Mouse (Mus musculus) MEL (cell line): ENCODE data around the gene Prc1. TPM values are rescaled to one million over a fixed set of nuclear protein-coding genes. Genes with fewer than 3 reads are reported as not detected.

ENCODE experiments used
- DNase-seq: peaks from one replicate; pipeline ENCODE4 v3.0.0; 2011; ENCODE audit warnings: low read depth, low spot score
- H3K27ac ChIP-seq: 2 replicates; pipeline ENCODE4 v1.5.1; 2012; ENCODE audit warnings: low read depth, mild to moderate bottlenecking, control low read depth, low read length, moderate library complexity; ENCODE audit not compliant: control insufficient read depth
- H3K27me3 ChIP-seq, 2 experiments: fragments of 150-350 bp in 1 of 2; sonication (generic) in 1 of 2; 2 replicates each; pipeline ENCODE4 v1.6.1; 2012; ENCODE audit warnings: low read length in 2 of 2, mild to moderate bottlenecking in 2 of 2, improper control_type of control experiment in 1 of 2, moderate library complexity in 1 of 2; ENCODE audit not compliant: insufficient read depth in 2 of 2, control insufficient read depth in 1 of 2
- H3K36me3 ChIP-seq, 2 experiments: 2 replicates each; pipeline ENCODE4 v1.6.1; 2012 to 2014; ENCODE audit warnings: low read length in 2 of 2, improper control_type of control experiment in 1 of 2, inconsistent platforms in 1 of 2, mild to moderate bottlenecking in 1 of 2; ENCODE audit not compliant: insufficient read depth in 2 of 2, control insufficient read depth in 1 of 2
- H3K4me1 ChIP-seq, 2 experiments: fragments of 150-350 bp in 1 of 2; sonication (generic) in 1 of 2; 2 replicates each; pipeline ENCODE4 v1.6.1; 2012; ENCODE audit warnings: low read length in 2 of 2, improper control_type of control experiment in 1 of 2, mild to moderate bottlenecking in 1 of 2; ENCODE audit not compliant: insufficient read depth in 2 of 2, control insufficient read depth in 1 of 2
- H3K4me3 ChIP-seq, 2 experiments: fragments of 150-350 bp in 1 of 2; sonication (generic) in 1 of 2; 2 replicates each; pipeline ENCODE4 v1.5.1; 2012; ENCODE audit warnings: low read depth in 2 of 2, low read length in 2 of 2, mild to moderate bottlenecking in 2 of 2, moderate library complexity in 2 of 2, control low read depth in 1 of 2, improper control_type of control experiment in 1 of 2; ENCODE audit not compliant: control insufficient read depth in 1 of 2, insufficient read depth in 1 of 2
- H3K79me2 ChIP-seq: 2 replicates; pipeline ENCODE4 v1.6.1; 2012; ENCODE audit warnings: mild to moderate bottlenecking, low read length, moderate library complexity; ENCODE audit not compliant: control insufficient read depth, poor library complexity, insufficient read depth
- H3K9ac ChIP-seq: 2 replicates; pipeline ENCODE4 v1.6.1; 2012; ENCODE audit warnings: low read depth, mild to moderate bottlenecking, control low read depth, low read length, moderate library complexity; ENCODE audit not compliant: control insufficient read depth, poor library complexity, severe bottlenecking
- H3K9me3 ChIP-seq: fragments of 150-350 bp; sonication (generic); replicated peaks from 2 replicates; pipeline ENCODE4 v1.6.1; 2012; ENCODE audit warnings: mild to moderate bottlenecking, low read length, improper control_type of control experiment, moderate library complexity; ENCODE audit not compliant: insufficient read depth
- BHLHE40 ChIP-seq: IDR thresholded peaks from 2 replicates; pipeline ENCODE4 v1.6.1; 2012; ENCODE audit warnings: low read depth, mild to moderate bottlenecking, inconsistent platforms, low read length, improper control_type of control experiment, borderline replicate concordance
- CHD1 ChIP-seq: IDR thresholded peaks from 2 replicates; pipeline ENCODE4 v1.6.1; 2012; ENCODE audit warnings: low read depth, mild to moderate bottlenecking, inconsistent platforms, low read length, improper control_type of control experiment
- CHD2 ChIP-seq: IDR thresholded peaks from 2 replicates; pipeline ENCODE4 v1.6.1; 2011; ENCODE audit warnings: low read length, improper control_type of control experiment
- CTCF ChIP-seq, 3 experiments: IDR thresholded peaks in 2 of 3; conservative IDR thresholded peaks in 1 of 3; 2 replicates each; pipeline ENCODE4 v1.5.1; 2011 to 2012; ENCODE audit warnings: low read length in 3 of 3, low read depth in 2 of 3, mild to moderate bottlenecking in 2 of 3, improper control_type of control experiment in 1 of 3, inconsistent platforms in 1 of 3, mixed read lengths in 1 of 3, moderate library complexity in 1 of 3; ENCODE audit not compliant: control insufficient read depth in 1 of 3, insufficient read depth in 1 of 3, poor library complexity in 1 of 3, severe bottlenecking in 1 of 3
- E2F4 ChIP-seq: IDR thresholded peaks from 2 replicates; pipeline ENCODE4 v1.6.1; 2011; ENCODE audit warnings: low read depth, low read length, improper control_type of control experiment, borderline replicate concordance
- ELF1 ChIP-seq: IDR thresholded peaks from 2 replicates; pipeline ENCODE4 v1.6.1; 2014; ENCODE audit warnings: low read depth, mild to moderate bottlenecking, inconsistent platforms, low read length, improper control_type of control experiment, moderate library complexity
- EP300 ChIP-seq, 2 experiments: IDR thresholded peaks; 2 replicates each; pipeline ENCODE4 v1.6.1; 2011; ENCODE audit warnings: improper control_type of control experiment in 2 of 2, low read length in 2 of 2, low read depth in 1 of 2, mild to moderate bottlenecking in 1 of 2
- ETS1 ChIP-seq: IDR thresholded peaks from 2 replicates; pipeline ENCODE4 v1.6.1; 2012; ENCODE audit warnings: low read depth, mild to moderate bottlenecking, inconsistent platforms, low read length, improper control_type of control experiment, moderate library complexity
- GABPA ChIP-seq: IDR thresholded peaks from 2 replicates; pipeline ENCODE4 v1.6.1; 2012; ENCODE audit warnings: low read depth, mild to moderate bottlenecking, inconsistent platforms, low read length, improper control_type of control experiment, moderate library complexity
- GATA1 ChIP-seq: IDR thresholded peaks from 2 replicates; pipeline ENCODE4 v1.6.1; 2011; ENCODE audit warnings: low read depth, low read length, improper control_type of control experiment
- HCFC1 ChIP-seq: IDR thresholded peaks from 2 replicates; pipeline ENCODE4 v1.6.1; 2012; ENCODE audit warnings: low read depth, mild to moderate bottlenecking, inconsistent platforms, low read length, improper control_type of control experiment, moderate library complexity
- JUND ChIP-seq: IDR thresholded peaks from 2 replicates; pipeline ENCODE4 v1.6.1; 2011; ENCODE audit warnings: low read depth, mild to moderate bottlenecking, improper control_type of control experiment, low read length
- KAT2A ChIP-seq: conservative IDR thresholded peaks from 2 replicates; pipeline ENCODE4 v1.6.1; 2012; ENCODE audit warnings: low read depth, low read length, improper control_type of control experiment, inconsistent platforms
- MAFK ChIP-seq: IDR thresholded peaks from 2 replicates; pipeline ENCODE4 v1.6.1; 2011; ENCODE audit warnings: low read depth, mild to moderate bottlenecking, low read length, improper control_type of control experiment, borderline replicate concordance
- MAX ChIP-seq: IDR thresholded peaks from 2 replicates; pipeline ENCODE4 v1.6.1; 2011; ENCODE audit warnings: low read length, improper control_type of control experiment
- MAZ ChIP-seq: IDR thresholded peaks from 2 replicates; pipeline ENCODE4 v1.6.1; 2012; ENCODE audit warnings: low read depth, mild to moderate bottlenecking, inconsistent platforms, low read length, improper control_type of control experiment
- MEF2A ChIP-seq: IDR thresholded peaks from 2 replicates; pipeline ENCODE4 v1.6.1; 2014; ENCODE audit warnings: low read depth, mild to moderate bottlenecking, inconsistent platforms, low read length, improper control_type of control experiment; ENCODE audit not compliant: poor library complexity, insufficient replicate concordance, severe bottlenecking; ENCODE audit errors: extremely low read depth
- MYB ChIP-seq: IDR thresholded peaks from 2 replicates; pipeline ENCODE4 v1.6.1; 2011; ENCODE audit warnings: mild to moderate bottlenecking, low read depth, low read length, improper control_type of control experiment
- MYC ChIP-seq: IDR thresholded peaks from 2 replicates; pipeline ENCODE4 v1.6.1; 2011; ENCODE audit warnings: low read depth, mild to moderate bottlenecking, low read length, improper control_type of control experiment, moderate library complexity
- NELFE ChIP-seq: IDR thresholded peaks from 2 replicates; pipeline ENCODE4 v1.6.1; 2011; ENCODE audit warnings: low read depth, low read length, improper control_type of control experiment
- NRF1 ChIP-seq: IDR thresholded peaks from 2 replicates; pipeline ENCODE4 v1.6.1; 2014; ENCODE audit warnings: low read depth, mild to moderate bottlenecking, inconsistent platforms, low read length, improper control_type of control experiment, moderate library complexity; ENCODE audit not compliant: poor library complexity, insufficient read depth, severe bottlenecking
- POLR2A ChIP-seq, 2 experiments: IDR thresholded peaks; 2 replicates each; pipeline ENCODE4 v1.6.1; 2011 to 2012; ENCODE audit warnings: low read length in 2 of 2, mild to moderate bottlenecking in 2 of 2, control low read depth in 1 of 2, improper control_type of control experiment in 1 of 2, low read depth in 1 of 2, moderate library complexity in 1 of 2; ENCODE audit not compliant: control insufficient read depth in 1 of 2, insufficient read depth in 1 of 2, poor library complexity in 1 of 2
- POLR2AphosphoS2 ChIP-seq: IDR thresholded peaks from 2 replicates; pipeline ENCODE4 v1.6.1; 2011; ENCODE audit warnings: low read length, improper control_type of control experiment
- RAD21 ChIP-seq: IDR thresholded peaks from 2 replicates; pipeline ENCODE4 v1.6.1; 2011; ENCODE audit warnings: mild to moderate bottlenecking, low read depth, low read length, improper control_type of control experiment
- RCOR1 ChIP-seq: IDR thresholded peaks from 2 replicates; pipeline ENCODE4 v1.6.1; 2012; ENCODE audit warnings: low read depth, mild to moderate bottlenecking, inconsistent platforms, low read length, improper control_type of control experiment
- SIN3A ChIP-seq: IDR thresholded peaks from 2 replicates; pipeline ENCODE4 v1.6.1; 2012; ENCODE audit warnings: low read length, improper control_type of control experiment, inconsistent platforms
- SMC3 ChIP-seq: IDR thresholded peaks from 2 replicates; pipeline ENCODE4 v1.6.1; 2011; ENCODE audit warnings: low read depth, low read length, improper control_type of control experiment
- TBP ChIP-seq: IDR thresholded peaks from 2 replicates; pipeline ENCODE4 v1.8.0; 2011; ENCODE audit warnings: low read depth, low read length, improper control_type of control experiment
- TCF12 ChIP-seq: IDR thresholded peaks from 2 replicates; pipeline ENCODE4 v1.6.1; 2014; ENCODE audit warnings: low read depth, mild to moderate bottlenecking, inconsistent platforms, low read length, improper control_type of control experiment, moderate library complexity
- UBTF ChIP-seq: IDR thresholded peaks from 2 replicates; pipeline ENCODE4 v1.6.1; 2012; ENCODE audit warnings: low read depth, mild to moderate bottlenecking, inconsistent platforms, low read length, improper control_type of control experiment, moderate library complexity, borderline replicate concordance; ENCODE audit not compliant: insufficient read depth
- USF1 ChIP-seq: IDR thresholded peaks from 2 replicates; pipeline ENCODE4 v1.6.1; 2014; ENCODE audit warnings: low read depth, mild to moderate bottlenecking, inconsistent platforms, low read length, improper control_type of control experiment, moderate library complexity
- ZC3H11A ChIP-seq: IDR thresholded peaks from 2 replicates; pipeline ENCODE4 v1.6.1; 2012; ENCODE audit warnings: low read depth, mild to moderate bottlenecking, inconsistent platforms, low read length, improper control_type of control experiment
- ZKSCAN1 ChIP-seq: IDR thresholded peaks from 2 replicates; pipeline ENCODE4 v1.6.1; 2012; ENCODE audit warnings: low read depth, mild to moderate bottlenecking, inconsistent platforms, low read length, improper control_type of control experiment, moderate library complexity
- ZMIZ1 ChIP-seq: IDR thresholded peaks from 2 replicates; pipeline ENCODE4 v1.6.1; 2012; ENCODE audit warnings: low read depth, mild to moderate bottlenecking, inconsistent platforms, low read length, improper control_type of control experiment, moderate library complexity
- ZNF384 ChIP-seq: IDR thresholded peaks from 2 replicates; pipeline ENCODE4 v1.6.1; 2012; ENCODE audit warnings: low read depth, mild to moderate bottlenecking, inconsistent platforms, low read length, improper control_type of control experiment
- polyA plus RNA-seq, 2 experiments: library from polyadenylated mRNA; stranded (reverse) in 1 of 2; unstranded in 1 of 2; fragments of >175 nt in 1 of 2; fragments of >200 nt in 1 of 2; gene quantifications; 2 replicates each; pipeline versions ENCODE4 v1.2.1 to v1.2.4; 2012; ENCODE audit warnings: low replicate concordance in 2 of 2, low read depth in 1 of 2; ENCODE audit not compliant: insufficient read length in 2 of 2, insufficient read depth in 1 of 2, missing spikeins in 1 of 2
- total RNA-seq: library from RNA; depleted of rRNA; stranded (reverse); fragments of 300-350 nt; gene quantifications from 2 replicates; pipeline ENCODE4 v1.2.3, GENCODE M21; 2012; rRNA removed

Prc1 gene
- total RNA-seq (68.5 and 71.7 TPM in 2 replicates), polyA plus RNA-seq (100 to 1,000 TPM in 1 of 2 experiments, 10 to 100 TPM in 1; 82.2 to 108 TPM)

DNA sequence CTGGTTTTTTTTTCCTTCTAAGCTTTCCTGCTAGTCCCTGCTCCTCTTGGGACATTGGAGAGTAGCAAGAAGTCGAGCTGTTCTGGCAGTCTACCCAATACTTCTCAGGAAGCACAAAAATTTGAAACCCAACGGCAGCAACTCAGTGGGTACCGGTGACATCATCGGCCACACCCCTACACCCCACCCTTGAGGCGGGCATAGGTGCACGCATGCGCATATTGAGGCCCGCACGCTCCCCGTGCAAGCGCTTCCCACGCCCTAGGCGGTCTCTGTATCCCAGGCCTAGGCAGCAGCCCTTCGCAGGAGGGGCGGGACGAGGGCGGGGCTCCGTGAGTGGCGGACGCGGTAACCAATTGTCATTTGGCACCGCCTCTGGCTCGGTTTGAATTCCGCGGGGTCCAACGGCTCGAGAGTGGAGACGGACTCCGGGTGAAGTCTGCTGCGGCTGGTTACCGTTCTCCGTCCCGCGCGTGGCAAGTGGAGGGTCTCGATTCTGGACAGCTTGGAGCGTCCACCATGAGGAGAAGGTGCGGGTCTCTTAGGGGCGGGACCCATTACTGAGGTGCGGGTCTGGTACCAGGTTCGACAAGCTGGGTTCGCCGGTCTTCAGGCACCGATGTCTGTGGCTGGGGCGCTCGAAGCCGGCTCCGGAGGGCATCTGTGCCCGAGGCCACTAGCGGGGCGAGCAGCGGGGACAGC lies at the start of gene Prc1:
Prc1 (plus strand) TSS at position 389 of the 702 bp plus-strand sequence.
- peaks cover 3 to 14% of the 10 kb centered on the region in 2 experiments; a peak in 3 of 4 replicates for H3K36me3 ChIP-seq
- H3K27ac ChIP-seq, result peak within 1 kb of the TSS; percentile 69
- H3K79me2 ChIP-seq, result peaks cover 39% of the 10 kb centered on the region
- peak within 1 kb of the TSS; percentile 73 to 74 for H3K4me3 ChIP-seq
- peak within 1 kb of the TSS; percentile 93 for H3K9ac ChIP-seq
- peaks cover 3 to 7% of the 10 kb centered on the region in 2 experiments; a peak in 3 of 4 replicates for H3K4me1 ChIP-seq
- peak; percentile 99 for DNase-seq
- no peaks in the 10 kb centered on the region for H3K27me3 ChIP-seq
- H3K9me3 ChIP-seq, result no peaks in the 10 kb centered on the region
- TF ChIP-seq USF1 (0 out of 2 replicates have a peak, but pooled peaks have one; percentile 30), MAX (peak; percentile 69), MAZ (0 out of 2 replicates have a peak, but pooled peaks have one; percentile 38), SMC3 (no peak; the same call in 1 of the 2 replicates), MYC (peak; percentile 32; the same call in 1 of the 2 replicates), HCFC1 (peak; percentile 73), MAFK (no peak), CHD2 (0 out of 2 replicates have a peak, but pooled peaks have one; percentile 35), TBP (peak; percentile 75), SIN3A (peak; percentile 64), NRF1 (peak; percentile 80), KAT2A (peak; percentile 51; the same call in 1 of the 2 replicates), RAD21 (no peak), ZNF384 (0 out of 2 replicates have a peak, but pooled peaks have one; percentile 15), TCF12 (peak; percentile 47), EP300 (IDR thresholded peaks at IDR 0.05; ENCODE audit: low read depth in 1 of 2, low read length in 2 of 2) (no peak; a peak in 1 of 4 replicates), UBTF (0 out of 2 replicates have a peak, but pooled peaks have one; percentile 72), JUND (peak; percentile 56; the same call in 1 of the 2 replicates), GATA1 (no peak), CHD1 (no peak), BHLHE40 (no peak), GABPA (no peak), MEF2A (no peak), ZMIZ1 (peak; percentile 69; the same call in 1 of the 2 replicates), E2F4 (peak; percentile 90), POLR2AphosphoS2 (peak; percentile 88), ELF1 (no peak), ETS1 (peak; percentile 54), ZC3H11A (0 out of 2 replicates have a peak, but pooled peaks have one; percentile 6), MYB (no peak), ZKSCAN1 (no peak), POLR2A (IDR thresholded peaks at IDR 0.05; ENCODE audit: control insufficient read depth in 1 of 2, insufficient read depth in 1 of 2, low read depth in 1 of 2, low read length in 2 of 2, poor library complexity in 1 of 2) (peak; percentile 89 to 97), RCOR1 (no peak), CTCF (IDR thresholded peaks at IDR 0.05 in 2 of 3, conservative IDR thresholded peaks at IDR 0.05 in 1 of 3; ENCODE audit: control insufficient read depth in 1 of 3, insufficient read depth in 1 of 3, low read depth in 2 of 3, low read length in 3 of 3, poor library complexity in 1 of 3, severe bottlenecking in 1 of 3) (no peak), NELFE (peak; percentile 89)
